Mouse (Mus musculus) lung, postnatal 0 days (tissue): ENCODE results near the gene Ptrh2. TPM values are rescaled to one million over a fixed set of nuclear protein-coding genes. Genes with fewer than 3 reads are reported as not detected.
A peak's percentile ranks its signal among the peaks of the same experiment; 100 is the strongest.
"Not testable (repeated sequence)": the region's sequence is repeated elsewhere in the genome, so short reads cannot be mapped to it uniquely, and the experiment has no call there.

Experiments used
- ATAC-seq: fragments of 200-750 bp; cut with Nextera tagmentation; 2 replicates; pipeline ENCODE4 v1.8.0; 2017; ENCODE audit warnings: moderate library complexity
- DNase-seq: peaks from one replicate; pipeline ENCODE4 v3.0.0-alpha.2; 2016; ENCODE audit warnings: low spot score
- H3K27ac ChIP-seq: fragments of 300-500 bp; sonication (generic); 2 replicates; pipeline ENCODE4 v1.5.1; 2014; ENCODE audit warnings: antibody characterized with exemption, mild to moderate bottlenecking, low read length, mixed read lengths
- H3K27me3 ChIP-seq: fragments of 300-500 bp; sonication (generic); replicated peaks from 2 replicates; pipeline ENCODE4 v1.6.1; 2014; ENCODE audit warnings: low read length, mixed read lengths; ENCODE audit not compliant: insufficient read depth
- H3K36me3 ChIP-seq: fragments of 300-500 bp; sonication (generic); 2 replicates; pipeline ENCODE4 v1.6.1; 2014; ENCODE audit warnings: low read length, mixed read lengths; ENCODE audit not compliant: insufficient read depth
- H3K4me1 ChIP-seq: fragments of 300-500 bp; sonication (generic); 2 replicates; pipeline ENCODE4 v1.6.1; 2014; ENCODE audit warnings: antibody characterized with exemption, low read depth, low read length, mixed read lengths; ENCODE audit not compliant: insufficient read depth
- H3K4me2 ChIP-seq: fragments of 300-500 bp; sonication (generic); replicated peaks from 2 replicates; pipeline ENCODE4 v1.6.1; 2014; ENCODE audit warnings: low read depth, mild to moderate bottlenecking, low read length, moderate library complexity, mixed read lengths
- H3K4me3 ChIP-seq: fragments of 300-500 bp; sonication (generic); 2 replicates; pipeline ENCODE4 v1.5.1; 2014; ENCODE audit warnings: low read depth, low read length
- H3K9ac ChIP-seq: fragments of 300-500 bp; sonication (generic); replicated peaks from 2 replicates; pipeline ENCODE4 v1.6.1; 2014; ENCODE audit warnings: low read depth, mild to moderate bottlenecking
- H3K9me3 ChIP-seq: fragments of 300-500 bp; sonication (generic); 2 replicates; pipeline ENCODE4 v1.6.1; 2016; ENCODE audit warnings: low read length, mixed read lengths
- CTCF ChIP-seq: IDR thresholded peaks from 2 replicates; pipeline ENCODE4 v1.5.1; 2016; ENCODE audit warnings: antibody characterized with exemption, mild to moderate bottlenecking
- EP300 ChIP-seq: IDR thresholded peaks from 2 replicates; pipeline ENCODE4 v1.6.1; 2016; ENCODE audit warnings: antibody characterized with exemption, mild to moderate bottlenecking, control low read depth
- WGBS: fragments of 180-500 bp; shearing (Covaris S2); extraction: QIAGEN DNeasy Blood & Tissue Kit; methylation state at CpG from one replicate; pipeline ENCODE4 v1.1.7; 2014; 5-methylcytosine and 5-hydroxymethylcytosine counted together
- polyA plus RNA-seq: library from polyadenylated mRNA; unstranded; fragments of >200 nt; fragmentation: Nextera tagmentation; extraction: Ambion mirVana; gene quantifications from 2 replicates; pipeline ENCODE4 v1.2.1, GENCODE M21; 2015

The Ptrh2 gene
- polyA plus RNA-seq, 1 experiment from 2014 or later: 11.7 TPM

DNA sequence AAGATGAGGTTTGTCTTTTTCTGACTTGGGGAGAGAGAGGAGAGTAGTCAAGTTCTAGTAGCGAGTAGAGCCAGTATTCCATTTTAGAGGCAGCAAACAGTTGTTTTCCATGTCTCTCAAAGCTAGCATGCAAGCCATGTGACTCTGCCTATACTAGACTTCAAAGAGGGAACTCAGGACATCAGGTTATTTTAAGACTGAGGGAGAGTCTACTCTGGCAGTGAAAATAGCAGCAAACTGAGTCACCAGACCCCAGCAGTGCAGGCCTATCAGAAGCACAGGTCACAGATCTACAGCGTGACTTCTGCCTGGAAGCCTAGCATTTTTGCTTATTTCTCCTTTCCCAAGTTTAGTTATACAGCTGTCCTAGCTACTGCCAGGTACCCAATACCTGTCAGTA lies 47.7 kb downstream of the Ptrh2 start:
- no peaks in the 10 kb centered on the region for H3K9me3 ChIP-seq
- no peak for DNase-seq
- H3K27me3 ChIP-seq: no peaks in the 10 kb centered on the region
- H3K9ac ChIP-seq: no peak overlapping the region
- H3K27ac ChIP-seq: no peak overlapping the region
- no peak overlapping the region for H3K4me2 ChIP-seq
- 89% methylated on average over 2 of the region's 2 CpGs for WGBS
- peaks cover 25% of the 10 kb centered on the region for H3K36me3 ChIP-seq
- no peaks in the 10 kb centered on the region for H3K4me1 ChIP-seq
- no peak overlapping the region for H3K4me3 ChIP-seq
- ATAC-seq: no peak
- TF ChIP-seq CTCF: no peak
- TF ChIP-seq EP300: no peak

DNA sequence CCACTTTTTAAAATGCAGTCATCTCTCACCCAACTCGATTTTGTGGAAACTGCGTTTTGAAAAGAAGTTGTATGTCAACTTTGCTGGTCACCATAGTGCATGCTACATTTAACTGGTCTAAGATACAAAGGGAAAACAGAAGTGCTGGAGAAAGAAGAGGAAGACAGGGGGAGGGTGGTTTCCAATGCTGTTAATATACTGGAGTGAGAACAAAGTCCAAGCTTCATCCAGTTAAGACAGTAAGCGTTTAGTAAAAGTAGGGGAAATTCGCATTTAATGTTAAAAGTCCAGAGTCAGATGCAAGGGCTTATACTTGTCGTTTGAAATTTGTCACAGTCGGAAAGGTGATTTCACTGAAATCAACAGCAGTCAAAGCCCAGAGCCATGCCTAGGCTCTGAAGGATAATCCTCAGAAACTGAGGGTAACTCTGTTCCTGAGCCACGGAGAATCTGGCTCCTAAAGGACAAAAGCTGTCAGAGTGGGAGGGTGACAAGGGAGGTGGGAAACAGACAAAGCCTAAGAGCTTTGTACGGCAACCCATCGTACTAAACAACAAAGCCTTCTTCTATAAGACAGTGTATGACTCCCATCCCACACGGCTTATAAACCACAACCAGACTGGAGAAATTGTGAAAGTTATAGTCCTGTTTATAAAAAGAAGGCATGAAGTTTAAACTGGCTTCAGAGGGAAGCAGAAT lies 50.6 kb downstream of the Ptrh2 start:
- ATAC-seq (no peak), DNase-seq (no peak)
- TF ChIP-seq EP300: no peak
- TF ChIP-seq CTCF: no peak
- H3K9me3 ChIP-seq: no peaks in the 10 kb centered on the region
- H3K4me3 ChIP-seq: no peak overlapping the region
- 82% methylated on average over 10 of the region's 10 CpGs for WGBS
- no peaks in the 10 kb centered on the region for H3K4me1 ChIP-seq
- H3K36me3 ChIP-seq: peaks cover 18% of the 10 kb centered on the region
- H3K27me3 ChIP-seq: no peaks in the 10 kb centered on the region
- H3K9ac ChIP-seq: no peak overlapping the region
- H3K4me2 ChIP-seq: no peak overlapping the region
- H3K27ac ChIP-seq: no peak overlapping the region

GRCm38 (mm10) chr11:86734993-86735392 lies 51.2 kb downstream of the Ptrh2 start:
- TF ChIP-seq CTCF (no peak), EP300 (no peak)
- Histone ChIP-seq H3K9ac (no peak overlapping the region), H3K4me3 (no peak overlapping the region), H3K27me3 (no peaks in the 10 kb centered on the region), H3K9me3 (no peaks in the 10 kb centered on the region), H3K27ac (no peak overlapping the region), H3K4me1 (no peaks in the 10 kb centered on the region), H3K36me3 (peaks cover 16% of the 10 kb centered on the region), H3K4me2 (no peak overlapping the region)
- WGBS: 90% methylated on average over 4 of the region's 4 CpGs
- DNase-seq: no peak
- no peak for ATAC-seq

- Histone ChIP-seq H3K4me1 (no peaks in the 10 kb centered on the region), H3K9me3 (no peaks in the 10 kb centered on the region), H3K27ac (no peak overlapping the region), H3K9ac (no peak overlapping the region), H3K36me3 (no peaks in the 10 kb centered on the region), H3K27me3 (no peaks in the 10 kb centered on the region), H3K4me2 (no peak overlapping the region), H3K4me3 (no peak overlapping the region)
- peak; percentile 53; the same call in 1 of the 2 replicates for ATAC-seq
- peak; percentile 34 for DNase-seq
- WGBS: 60% methylated on average over 8 of the region's 8 CpGs
- TF ChIP-seq CTCF: no peak
These were observed 53.7 kb downstream of the Ptrh2 start for GRCm38 (mm10) chr11:86737301-86738000.

DNA sequence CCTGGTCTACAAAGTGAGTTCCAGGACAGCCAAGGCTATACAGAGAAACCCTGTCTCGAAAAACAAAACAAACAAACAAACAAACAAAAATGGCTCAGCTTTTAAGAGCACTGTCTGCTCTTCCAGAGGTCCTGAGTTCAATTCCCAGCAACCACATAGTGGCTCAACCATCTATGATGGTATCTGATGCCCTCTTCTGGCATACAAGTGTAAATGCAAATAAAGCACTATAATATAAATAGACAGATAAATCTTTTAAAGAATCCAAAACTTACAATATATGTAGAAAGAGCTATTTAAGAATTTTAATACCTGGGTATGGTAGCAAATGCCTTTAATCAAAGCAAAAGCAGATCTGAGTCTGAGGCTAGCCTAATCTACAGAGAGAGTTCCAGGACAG lies 54.5 kb downstream of the Ptrh2 start:
- H3K36me3 ChIP-seq, H3K27ac ChIP-seq, H3K4me3 ChIP-seq, H3K9me3 ChIP-seq, DNase-seq, ATAC-seq, H3K27me3 ChIP-seq, H3K9ac ChIP-seq, H3K4me2 ChIP-seq, H3K4me1 ChIP-seq: not testable (repeated sequence)
- TF ChIP-seq CTCF: peak; percentile 30
- 96% methylated on average over 1 of the region's 1 CpGs for WGBS

DNA sequence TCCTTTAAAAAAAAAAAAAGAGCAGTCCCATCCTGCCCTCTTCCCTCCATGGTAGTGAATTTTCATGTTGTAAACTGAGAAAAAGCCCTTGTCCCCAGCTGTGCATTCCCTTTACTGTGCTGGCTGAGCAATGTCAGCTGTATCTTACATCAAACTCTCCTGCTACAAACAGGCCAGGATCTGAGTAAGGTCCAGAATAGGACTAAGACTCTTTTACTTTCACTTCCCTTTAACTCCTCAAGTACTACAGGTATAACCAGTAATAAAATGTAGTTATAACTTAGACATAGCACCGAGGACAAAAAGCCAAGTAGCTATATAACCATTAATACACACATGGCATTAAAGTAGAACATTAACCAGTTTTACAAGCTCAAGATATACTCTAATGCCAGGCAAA lies 55.2 kb downstream of the Ptrh2 start:
- Histone ChIP-seq H3K4me2 (no peak overlapping the region), H3K9ac (no peak overlapping the region), H3K4me1 (0 out of 2 replicates have a peak, but pooled peaks cover 3% of the 10 kb centered on the region), H3K36me3 (no peaks in the 10 kb centered on the region), H3K4me3 (no peak overlapping the region), H3K27ac (no peak overlapping the region), H3K27me3 (no peaks in the 10 kb centered on the region), H3K9me3 (no peaks in the 10 kb centered on the region)
- WGBS: 64% methylated on average over 1 of the region's 1 CpGs
- DNase-seq (peak; percentile 68), ATAC-seq (peak; percentile 57)
- TF ChIP-seq EP300 (no peak), CTCF (no peak)
